Mouse (Mus musculus) kidney, adult 2 months (tissue): ENCODE measurements at regions not wholly inside any gene's neighbourhood (a gene's known extent, or its start where the extent isn't known, plus 50 kb on each side); places are given as distances from the start of the nearest gene placed in this dataset.

ENCODE experiments used
- CTCF ChIP-seq: fragments of 200-500 bp; conservative IDR thresholded peaks from 2 replicates; pipeline ENCODE4 v1.5.1; 2011; ENCODE audit warnings: low read depth, mild to moderate bottlenecking, control low read depth, low read length, moderate library complexity, mixed read lengths; ENCODE audit not compliant: insufficient read depth, insufficient read length
- POLR2A ChIP-seq: fragments of 200-500 bp; IDR thresholded peaks from one replicate; pipeline ENCODE4 v1.6.1; 2011; ENCODE audit warnings: low read depth, low read length, control low read depth

DNA sequence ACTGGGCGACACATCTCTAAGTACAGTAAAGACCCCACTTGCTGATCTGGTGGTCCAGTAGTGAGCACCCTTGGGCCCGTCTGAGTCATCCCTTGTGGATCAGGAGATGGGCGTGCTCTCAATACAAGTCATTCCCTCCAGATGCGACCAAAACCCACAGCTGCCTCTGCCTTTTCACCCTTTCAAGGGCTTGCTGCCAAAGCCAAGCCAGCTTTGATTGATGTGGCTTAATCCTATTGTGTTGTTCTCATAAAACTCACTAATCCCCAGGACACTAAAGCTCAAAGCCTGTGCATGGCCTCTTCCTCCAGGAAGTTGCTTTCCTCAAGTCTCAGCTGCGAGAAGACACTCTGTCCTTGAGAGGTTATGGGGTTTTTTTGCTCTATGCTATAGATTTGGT, 182.4 kb downstream of the Utp6 start:
- no peak for TF ChIP-seq POLR2A
- no peak for TF ChIP-seq CTCF
